Mouse (Mus musculus) bone marrow macrophage, adult 2 months (primary cell): ENCODE results near the gene Ap1s1.

Experiments
- CTCF ChIP-seq: IDR thresholded peaks from 2 replicates; pipeline ENCODE4 v1.5.1; 2012; ENCODE audit warnings: low read depth, mild to moderate bottlenecking, low read length, moderate library complexity
- POLR2A ChIP-seq: IDR thresholded peaks from 2 replicates; pipeline ENCODE4 v1.6.1; 2012; ENCODE audit warnings: mild to moderate bottlenecking, low read depth, low read length, borderline replicate concordance

GRCm38 (mm10) chr5:137070881-137071605 lies 25.1 kb upstream of the Ap1s1 start:
- TF ChIP-seq CTCF (no peak), POLR2A (no peak)
